Mouse (Mus musculus) cerebellum, adult 2 months (tissue): ENCODE results near the gene Magt1. TPM values are rescaled to one million over a fixed set of nuclear protein-coding genes. Genes with fewer than 3 reads are reported as not detected.

Source experiments
- DNase-seq, 2 experiments: peaks; one replicate each; pipeline ENCODE4 v3.0.0; 2021
- H3K27ac ChIP-seq: fragments of 200-500 bp; 2 replicates; pipeline ENCODE4 v1.5.1; 2012; ENCODE audit warnings: low read length, control low read depth, inconsistent platforms; ENCODE audit not compliant: insufficient read depth
- H3K27me3 ChIP-seq: fragments of 200-500 bp; 2 replicates; pipeline ENCODE4 v1.6.1; 2012; ENCODE audit warnings: inconsistent platforms, mild to moderate bottlenecking, low read length, moderate library complexity; ENCODE audit not compliant: control insufficient read depth, insufficient read depth
- H3K4me1 ChIP-seq: fragments of 200-500 bp; 2 replicates; pipeline ENCODE4 v1.6.1; 2011; ENCODE audit warnings: low read length; ENCODE audit not compliant: control insufficient read depth, insufficient read depth
- H3K4me3 ChIP-seq: fragments of 200-500 bp; replicated peaks from 2 replicates; pipeline ENCODE3; 2011; ENCODE audit warnings: mild to moderate bottlenecking, low read depth, low read length, control low read depth; ENCODE audit not compliant: insufficient read depth
- CTCF ChIP-seq: fragments of 200-500 bp; IDR thresholded peaks from 2 replicates; pipeline ENCODE4 v1.5.1; 2011; ENCODE audit warnings: low read depth, mild to moderate bottlenecking, control low read depth, low read length, moderate library complexity, borderline replicate concordance; ENCODE audit not compliant: insufficient read depth
- POLR2A ChIP-seq: fragments of 200-500 bp; IDR thresholded peaks from 2 replicates; pipeline ENCODE4 v1.6.1; 2011; ENCODE audit warnings: low read length, control low read depth, borderline replicate concordance; ENCODE audit not compliant: insufficient read depth
- WGBS: fragments of 180-500 bp; shearing (Covaris S2); methylation state at CpG from one replicate; pipeline ENCODE4 v1.1.7; 2018; 5-methylcytosine and 5-hydroxymethylcytosine counted together
- polyA plus RNA-seq: library from polyadenylated mRNA; depleted of rRNA; stranded (reverse); fragments of >200 nt; gene quantifications from 2 replicates; pipeline ENCODE4 v1.2.3, GENCODE M21; 2012

The Magt1 gene
- polyA plus RNA-seq, 1 experiment: 10.2 TPM

- Histone ChIP-seq H3K4me3 (no peak overlapping the region), H3K4me1 (no peaks in the 10 kb centered on the region), H3K27ac (no peak overlapping the region), H3K27me3 (no peaks in the 10 kb centered on the region)
- no peak for DNase-seq
- TF ChIP-seq CTCF (no peak), POLR2A (no peak)
- 52% methylated on average over 2 of the region's 2 CpGs for WGBS
Observed at GRCm38 (mm10) chrX:105937736-105938135, 74.0 kb downstream of the Magt1 start.

GRCm38 (mm10) chrX:105934341-105934740 is 77.4 kb downstream of the Magt1 start:
- H3K4me3 ChIP-seq: no peak overlapping the region
- H3K4me1 ChIP-seq: no peaks in the 10 kb centered on the region
- no peak for DNase-seq
- no peaks in the 10 kb centered on the region for H3K27me3 ChIP-seq
- H3K27ac ChIP-seq: no peak overlapping the region
- TF ChIP-seq CTCF: no peak
- TF ChIP-seq POLR2A: no peak
- WGBS: 61% methylated on average over 5 of the region's 5 CpGs

GRCm38 (mm10) chrX:105929478-105930038 is 82.1 kb downstream of the Magt1 start:
- WGBS: 25% methylated on average over 8 of the region's 8 CpGs
- DNase-seq: no peak
- peak overlapping the region; percentile 76 for H3K4me3 ChIP-seq
- H3K4me1 ChIP-seq: peaks cover 4% of the 10 kb centered on the region
- H3K27me3 ChIP-seq: no peaks in the 10 kb centered on the region
- TF ChIP-seq CTCF: no peak
- no peak for TF ChIP-seq POLR2A
- peak overlapping the region; percentile 93 for H3K27ac ChIP-seq

- 9% methylated on average over 42 of the region's 42 CpGs for WGBS
Observed at GRCm38 (mm10) chrX:105928861-105929477, 82.7 kb downstream of the Magt1 start, which contains the start of gene Atrx. Gene Atrx, minus strand, starts transcription at chrX:105929403.

GRCm38 (mm10) chrX:105927941-105928860 is 83.5 kb downstream of the Magt1 start:
- Histone ChIP-seq H3K4me1 (peaks cover 4% of the 10 kb centered on the region), H3K27ac (peak overlapping the region; percentile 93), H3K27me3 (no peaks in the 10 kb centered on the region), H3K4me3 (peak overlapping the region; percentile 76)
- 6% methylated on average over 29 of the region's 69 CpGs for WGBS
- peak; percentile 51 to 60 for DNase-seq
- TF ChIP-seq POLR2A (no peak), CTCF (no peak)

More at GRCm38 (mm10) chrX:105928861-105929477, 82.7 kb downstream of the Magt1 start, which contains the start of gene Atrx:
- Histone ChIP-seq H3K4me3 (peak within 1 kb of the TSS; percentile 76), H3K27ac (peak within 1 kb of the TSS; percentile 93), H3K27me3 (no peaks in the 10 kb centered on the region), H3K4me1 (peaks cover 4% of the 10 kb centered on the region)
- peak; percentile 81 to 87 for DNase-seq
- TF ChIP-seq POLR2A (peak; percentile 62; the same call in 1 of the 2 replicates), CTCF (no peak)

- peak overlapping the region; percentile 34 for H3K4me3 ChIP-seq
- TF ChIP-seq POLR2A (no peak), CTCF (no peak)
- 9% methylated on average over 12 of the region's 12 CpGs for WGBS
- H3K27ac ChIP-seq: no peak overlapping the region
- peak; percentile 32 to 45 for DNase-seq
- H3K27me3 ChIP-seq: no peaks in the 10 kb centered on the region
- H3K4me1 ChIP-seq: peaks cover 4% of the 10 kb centered on the region
Observed at GRCm38 (mm10) chrX:105926121-105926735, 85.5 kb downstream of the Magt1 start.

GRCm38 (mm10) chrX:105924326-105925070 is 87.2 kb downstream of the Magt1 start:
- TF ChIP-seq CTCF: no peak
- TF ChIP-seq POLR2A: no peak
- H3K4me3 ChIP-seq: no peak overlapping the region
- whole genome bisulfite sequencing: 72% methylated on average over 5 of the region's 5 CpGs
- peaks cover 4% of the 10 kb centered on the region for H3K4me1 ChIP-seq
- no peaks in the 10 kb centered on the region for H3K27me3 ChIP-seq
- H3K27ac ChIP-seq: no peak overlapping the region
- DNase-seq: no peak
